Mouse (Mus musculus): ENCODE data around the gene Tes3-ps.

GRCm38 (mm10) chr13:49472676-49473005 lies 20.5 kb upstream of the Tes3-ps start:
- TF ChIP-seq GATA1 (IDR thresholded peaks at IDR 0.05; ENCODE audit: borderline replicate concordance, low read length) (no peak), FLI1 (IDR thresholded peaks at IDR 0.05; ENCODE audit: low read length) (no peak)
